Mouse (Mus musculus): Measurements from ENCODE around the gene Fndc7. TPM values are rescaled to one million over a fixed set of nuclear protein-coding genes. Genes with fewer than 3 reads are reported as not detected.
"Not testable (repeated sequence)": the region's sequence is repeated elsewhere in the genome, so short reads cannot be mapped to it uniquely, and the experiment has no call there.

Gene Fndc7
- polyA plus RNA-seq, 1 experiment from 2014 or later = 0.03 TPM

DNA sequence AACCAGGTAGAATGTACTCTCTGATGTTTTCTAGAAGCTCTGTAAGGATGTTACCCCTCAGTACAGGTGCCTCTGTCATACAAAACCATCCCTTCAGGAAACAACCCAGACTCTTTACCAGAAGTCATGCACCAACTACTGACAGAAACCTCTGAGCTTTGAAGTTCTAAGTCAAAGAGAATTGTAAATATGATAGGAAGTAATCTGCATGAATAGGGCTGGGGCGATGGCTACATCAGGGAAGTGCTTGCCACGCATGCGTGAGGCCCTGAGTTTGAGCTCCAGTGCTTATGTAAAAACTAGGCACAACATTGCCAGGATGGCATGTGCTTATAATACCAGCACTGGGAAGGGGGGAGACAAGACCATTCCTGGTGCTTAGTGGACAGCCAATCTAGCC is 24.1 kb downstream of the Fndc7 start:
- no peak overlapping the region for H3K4me2 ChIP-seq
- H3K27ac ChIP-seq (replicated peaks) = no peak overlapping the region
- no peak for ATAC-seq (ENCODE audit: insufficient read depth)
- H3K27me3 ChIP-seq = no peaks in the 10 kb centered on the region
- H3K4me1 ChIP-seq (replicated peaks) = no peaks in the 10 kb centered on the region
- H3K9me3 ChIP-seq (replicated peaks) = no peaks in the 10 kb centered on the region
- no peaks in the 10 kb centered on the region for H3K36me3 ChIP-seq (replicated peaks)
- no peak overlapping the region for H3K4me3 ChIP-seq (replicated peaks)
- 63% methylated on average over 3 of the region's 3 CpGs for WGBS (ENCODE audit: insufficient replicate concordance)
- no peak overlapping the region for H3K9ac ChIP-seq

DNA sequence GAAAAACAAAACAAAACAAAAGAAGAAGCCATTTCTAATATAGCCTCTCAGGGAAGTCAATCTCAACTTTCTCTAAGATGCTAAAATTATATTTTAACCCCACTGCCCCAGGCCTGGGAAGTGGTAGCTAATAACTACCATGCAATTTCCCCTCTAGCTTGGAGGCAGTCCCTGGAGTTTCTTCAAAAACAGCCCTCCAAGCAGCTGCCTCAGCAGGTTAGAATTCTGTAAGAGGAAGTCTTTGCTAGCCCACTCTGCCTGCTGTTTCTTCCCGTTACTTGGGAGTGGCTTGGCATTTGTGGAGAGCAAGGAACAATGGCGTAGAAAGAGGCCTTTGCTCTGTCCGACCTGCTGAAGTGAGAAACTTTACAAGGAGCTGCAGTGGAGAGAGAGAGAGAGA is 24.7 kb downstream of the Fndc7 start:
- Histone ChIP-seq H3K27me3 (no peaks in the 10 kb centered on the region), H3K4me2 (no peak overlapping the region), H3K4me1 (replicated peaks) (no peaks in the 10 kb centered on the region), H3K4me3 (replicated peaks) (no peak overlapping the region), H3K9me3 (replicated peaks) (no peaks in the 10 kb centered on the region), H3K27ac (replicated peaks) (no peak overlapping the region), H3K9ac (no peak overlapping the region), H3K36me3 (replicated peaks) (no peaks in the 10 kb centered on the region)
- ATAC-seq (ENCODE audit: insufficient read depth) = no peak
- 31% methylated on average over 3 of the region's 3 CpGs for whole genome bisulfite sequencing (ENCODE audit: insufficient replicate concordance)

GRCm38 (mm10) chr3:108863091-108863490 is 26.7 kb downstream of the Fndc7 start:
- Histone ChIP-seq H3K9ac (no peak overlapping the region), H3K4me2 (no peak overlapping the region), H3K9me3 (replicated peaks) (no peaks in the 10 kb centered on the region), H3K27me3 (no peaks in the 10 kb centered on the region), H3K4me3 (replicated peaks) (no peak overlapping the region), H3K36me3 (replicated peaks) (no peaks in the 10 kb centered on the region), H3K4me1 (replicated peaks) (no peaks in the 10 kb centered on the region), H3K27ac (replicated peaks) (no peak overlapping the region)
- ATAC-seq (ENCODE audit: insufficient read depth) = no peak
- 73% methylated on average over 10 of the region's 10 CpGs for WGBS (ENCODE audit: insufficient replicate concordance)

- 76% methylated on average over 4 of the region's 4 CpGs for WGBS (ENCODE audit: insufficient replicate concordance)
- not testable (repeated sequence) for H3K27me3 ChIP-seq; H3K9ac ChIP-seq; ATAC-seq (ENCODE audit: insufficient read depth); H3K4me3 ChIP-seq (replicated peaks); H3K36me3 ChIP-seq (replicated peaks); H3K9me3 ChIP-seq (replicated peaks); H3K4me1 ChIP-seq (replicated peaks); H3K4me2 ChIP-seq; H3K27ac ChIP-seq (replicated peaks)
Observed at GRCm38 (mm10) chr3:108862282-108862681, 27.5 kb downstream of the Fndc7 start.

GRCm38 (mm10) chr3:108860786-108861185 is 29.0 kb downstream of the Fndc7 start:
- H3K36me3 ChIP-seq (replicated peaks) = no peaks in the 10 kb centered on the region
- 50% methylated on average over 2 of the region's 2 CpGs for WGBS (ENCODE audit: insufficient replicate concordance)

GRCm38 (mm10) chr3:108858231-108858770 is 31.5 kb downstream of the Fndc7 start:
- 0 out of 2 replicates have a peak, but pooled peaks cover 4% of the 10 kb centered on the region for H3K4me1 ChIP-seq (replicated peaks)
- H3K27me3 ChIP-seq = no peaks in the 10 kb centered on the region
- no peak for ATAC-seq (ENCODE audit: insufficient read depth)
- H3K9ac ChIP-seq = no peak overlapping the region
- 61% methylated on average over 7 of the region's 7 CpGs for WGBS (ENCODE audit: insufficient replicate concordance)
- no peak overlapping the region for H3K4me2 ChIP-seq
- no peaks in the 10 kb centered on the region for H3K9me3 ChIP-seq (replicated peaks)
- H3K36me3 ChIP-seq (replicated peaks) = no peaks in the 10 kb centered on the region
- no peak overlapping the region for H3K27ac ChIP-seq (replicated peaks)
- H3K4me3 ChIP-seq (replicated peaks) = no peak overlapping the region

More at GRCm38 (mm10) chr3:108860786-108861185, 29.0 kb downstream of the Fndc7 start:
- no peaks in the 10 kb centered on the region for H3K4me1 ChIP-seq (replicated peaks)
- ATAC-seq (ENCODE audit: insufficient read depth) = no peak
- H3K27me3 ChIP-seq = no peaks in the 10 kb centered on the region
- H3K9ac ChIP-seq = no peak overlapping the region
- no peak overlapping the region for H3K4me2 ChIP-seq
- no peak overlapping the region for H3K4me3 ChIP-seq (replicated peaks)
- H3K27ac ChIP-seq (replicated peaks) = no peak overlapping the region
- H3K9me3 ChIP-seq (replicated peaks) = no peaks in the 10 kb centered on the region

DNA sequence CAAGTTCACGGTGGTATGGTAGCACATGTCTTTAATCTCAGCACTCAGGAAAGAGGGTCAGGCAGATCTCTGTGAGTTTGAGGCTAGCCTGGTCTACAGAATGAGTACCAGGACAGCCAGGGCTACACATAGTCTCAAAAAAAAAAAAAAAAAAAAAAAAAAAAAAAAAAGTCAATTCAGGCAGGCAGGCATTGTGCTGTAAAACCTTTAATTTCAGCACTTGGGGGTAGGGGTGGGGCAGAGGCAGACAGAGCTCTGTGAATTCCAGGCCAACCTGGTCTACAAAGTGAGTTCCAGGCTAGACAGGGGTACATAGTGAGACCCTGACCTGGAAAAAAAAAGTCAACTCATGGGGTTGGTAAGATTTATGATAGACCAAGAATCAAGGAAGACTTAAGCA is 32.1 kb downstream of the Fndc7 start:
- Histone ChIP-seq H3K4me3 (replicated peaks) (no peak overlapping the region), H3K4me1 (replicated peaks) (0 out of 2 replicates have a peak, but pooled peaks cover 4% of the 10 kb centered on the region), H3K27me3 (no peaks in the 10 kb centered on the region), H3K9me3 (replicated peaks) (no peaks in the 10 kb centered on the region), H3K27ac (replicated peaks) (no peak overlapping the region), H3K9ac (no peak overlapping the region), H3K4me2 (no peak overlapping the region), H3K36me3 (replicated peaks) (no peaks in the 10 kb centered on the region)
- WGBS (ENCODE audit: insufficient replicate concordance) = 33% methylated on average over 1 of the region's 1 CpGs
- no peak for ATAC-seq (ENCODE audit: insufficient read depth)

DNA sequence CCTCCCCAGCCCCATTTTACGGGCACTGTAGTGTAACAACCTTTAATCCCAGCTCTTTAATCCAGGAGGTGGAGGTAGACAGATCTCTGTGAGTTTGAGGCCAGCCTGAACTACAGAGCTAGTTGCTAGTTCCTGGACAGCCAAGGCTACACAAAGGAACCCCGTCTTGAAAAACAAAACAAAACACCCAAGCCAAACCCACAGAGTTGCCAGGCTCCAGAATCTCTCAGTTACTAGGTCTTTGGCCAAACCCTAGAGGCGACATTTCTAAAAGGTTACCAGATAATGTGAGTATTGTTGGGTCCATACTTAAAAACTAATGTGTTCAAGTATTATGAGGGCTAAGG is 32.7 kb downstream of the Fndc7 start:
- 0 out of 2 replicates have a peak, but pooled peaks cover 4% of the 10 kb centered on the region for H3K4me1 ChIP-seq (replicated peaks)
- WGBS (ENCODE audit: insufficient replicate concordance) = 37% methylated on average over 3 of the region's 3 CpGs
- H3K4me2 ChIP-seq = no peak overlapping the region
- no peaks in the 10 kb centered on the region for H3K27me3 ChIP-seq
- no peak overlapping the region for H3K4me3 ChIP-seq (replicated peaks)
- H3K27ac ChIP-seq (replicated peaks) = no peak overlapping the region
- ATAC-seq (ENCODE audit: insufficient read depth) = no peak
- H3K36me3 ChIP-seq (replicated peaks) = no peaks in the 10 kb centered on the region
- H3K9me3 ChIP-seq (replicated peaks) = no peaks in the 10 kb centered on the region
- H3K9ac ChIP-seq = no peak overlapping the region

- H3K4me1 ChIP-seq (replicated peaks) = 0 out of 2 replicates have a peak, but pooled peaks cover 4% of the 10 kb centered on the region
- H3K4me3 ChIP-seq (replicated peaks) = no peak overlapping the region
- ATAC-seq (ENCODE audit: insufficient read depth) = no peak
- whole genome bisulfite sequencing (ENCODE audit: insufficient replicate concordance) = 63% methylated on average over 8 of the region's 8 CpGs
- no peaks in the 10 kb centered on the region for H3K27me3 ChIP-seq
- no peak overlapping the region for H3K27ac ChIP-seq (replicated peaks)
- no peak overlapping the region for H3K4me2 ChIP-seq
- H3K9me3 ChIP-seq (replicated peaks) = no peaks in the 10 kb centered on the region
- no peak overlapping the region for H3K9ac ChIP-seq
- no peaks in the 10 kb centered on the region for H3K36me3 ChIP-seq (replicated peaks)
Observed at GRCm38 (mm10) chr3:108856386-108857123, 33.3 kb downstream of the Fndc7 start.

- Histone ChIP-seq H3K36me3 (replicated peaks) (no peaks in the 10 kb centered on the region), H3K27me3 (no peaks in the 10 kb centered on the region), H3K4me3 (replicated peaks) (no peak overlapping the region), H3K9me3 (replicated peaks) (no peaks in the 10 kb centered on the region), H3K4me1 (replicated peaks) (0 out of 2 replicates have a peak, but pooled peaks cover 6% of the 10 kb centered on the region), H3K9ac (no peak overlapping the region), H3K4me2 (no peak overlapping the region), H3K27ac (replicated peaks) (no peak overlapping the region)
- WGBS (ENCODE audit: insufficient replicate concordance) = 58% methylated on average over 10 of the region's 10 CpGs
- no peak for ATAC-seq (ENCODE audit: insufficient read depth)
Observed at GRCm38 (mm10) chr3:108855864-108856263, 33.9 kb downstream of the Fndc7 start.

DNA sequence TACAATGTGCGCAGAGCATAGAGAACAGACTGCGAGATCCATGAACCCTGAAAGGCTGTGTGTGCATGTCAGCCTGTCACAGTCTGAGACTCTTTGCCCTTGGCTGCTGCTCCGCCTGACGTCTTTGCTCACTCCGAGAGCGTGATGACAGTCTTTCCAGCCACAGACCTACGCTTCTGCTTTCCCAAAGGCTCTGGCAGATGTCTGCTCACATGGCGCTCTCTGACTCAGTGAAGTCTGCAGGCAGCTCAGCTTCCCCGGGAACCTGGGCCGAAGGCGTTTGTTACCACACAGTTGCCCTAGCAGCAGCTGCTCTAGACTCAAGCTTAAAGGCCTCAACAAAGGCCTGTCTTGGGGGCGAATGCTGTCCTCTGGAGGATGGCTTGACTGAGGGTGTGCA is 34.4 kb downstream of the Fndc7 start:
- H3K27ac ChIP-seq (replicated peaks) = no peak overlapping the region
- 55% methylated on average over 12 of the region's 12 CpGs for WGBS (ENCODE audit: insufficient replicate concordance)
- no peaks in the 10 kb centered on the region for H3K9me3 ChIP-seq (replicated peaks)
- ATAC-seq (ENCODE audit: insufficient read depth) = no peak
- H3K4me2 ChIP-seq = no peak overlapping the region
- no peaks in the 10 kb centered on the region for H3K27me3 ChIP-seq
- no peak overlapping the region for H3K4me3 ChIP-seq (replicated peaks)
- H3K4me1 ChIP-seq (replicated peaks) = 0 out of 2 replicates have a peak, but pooled peaks cover 11% of the 10 kb centered on the region
- no peak overlapping the region for H3K9ac ChIP-seq
- no peaks in the 10 kb centered on the region for H3K36me3 ChIP-seq (replicated peaks)
